Mouse (Mus musculus): ENCODE measurements at regions not wholly inside any gene's neighbourhood (a gene's known extent, or its start where the extent isn't known, plus 50 kb on each side); places are given as distances from the start of the nearest gene placed in this dataset.
A peak's percentile ranks its signal among the peaks of the same experiment; 100 is the strongest.

GRCm38 (mm10) chr4:142351831-142352230, 112.6 kb upstream of the Kazn start:
- DNase-seq = no peak

DNA sequence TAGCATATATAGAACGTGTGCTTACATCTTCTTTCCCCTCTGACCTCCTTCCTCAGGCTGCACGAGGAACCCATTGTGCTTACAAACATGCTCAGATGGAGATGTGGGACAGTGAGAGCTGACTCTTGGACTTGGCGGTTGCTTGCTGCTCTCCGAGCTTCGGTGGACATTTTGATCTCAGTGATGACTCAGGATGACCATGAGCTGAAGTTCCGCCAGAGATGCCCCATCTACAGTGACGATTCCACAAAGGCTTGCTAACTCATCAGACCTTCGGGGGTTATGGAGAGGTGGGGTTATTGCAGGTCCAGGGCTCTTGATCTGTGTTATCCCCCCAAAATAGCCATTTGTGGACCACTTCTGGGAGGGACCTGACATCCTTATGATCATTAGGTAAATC, 111.8 kb upstream of the Kazn start:
- DNase-seq = no peak

DNA sequence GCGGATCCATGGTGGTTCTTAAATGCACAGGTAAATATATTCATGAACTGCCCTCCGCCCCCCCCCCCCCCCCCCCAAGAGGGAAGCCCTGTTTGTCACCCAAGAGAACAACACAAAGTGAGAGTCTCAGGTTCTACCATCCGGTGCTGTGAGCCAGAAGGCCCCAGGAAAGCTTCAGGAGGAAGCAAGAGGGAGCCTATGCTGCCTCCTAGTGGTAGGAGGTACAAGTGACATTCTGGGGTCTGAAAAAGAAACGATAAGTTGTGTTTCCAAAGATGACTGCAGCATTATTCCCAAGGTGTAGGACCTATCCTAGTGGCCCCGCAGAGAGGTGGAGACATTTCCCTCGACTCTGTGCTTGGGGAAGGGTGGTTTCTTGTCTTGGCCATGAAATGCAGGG, 109.7 kb upstream of the Kazn start:
- DNase-seq = no peak

DNA sequence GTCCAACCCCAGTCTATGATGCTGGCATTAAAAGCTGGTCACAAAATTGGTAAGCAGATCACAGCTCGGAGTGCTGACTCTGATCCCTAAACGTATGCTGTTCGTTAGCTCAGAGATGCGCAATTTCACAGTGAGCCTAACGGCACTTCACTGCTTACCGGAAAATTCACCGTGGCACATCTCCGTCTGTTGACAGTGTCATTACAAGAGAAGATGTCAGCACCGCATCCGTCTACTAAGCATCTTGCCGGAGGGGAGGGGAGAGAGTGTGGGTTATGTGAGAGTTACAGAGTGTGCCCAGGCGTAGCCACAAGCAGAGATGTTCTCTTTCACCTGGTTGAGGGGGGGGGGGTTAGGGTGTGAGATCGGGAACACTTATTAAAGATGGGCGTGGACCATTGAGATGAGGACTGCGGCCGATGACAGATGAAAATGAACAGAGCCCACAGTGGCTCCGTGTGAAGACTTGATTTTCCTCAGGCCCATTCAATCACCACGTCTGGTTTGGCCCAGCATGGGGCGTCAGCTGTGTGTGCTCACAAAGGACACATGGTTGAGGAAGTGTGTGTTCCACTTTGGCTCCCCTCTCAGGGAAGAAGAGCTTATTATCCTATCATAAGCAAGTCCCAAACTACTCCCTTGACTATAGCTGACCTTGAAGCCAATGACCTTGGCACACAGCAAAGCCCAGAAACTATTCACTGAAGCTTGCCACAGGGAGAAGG, 103.4 kb upstream of the Kazn start:
- no peak for DNase-seq

- no peak for DNase-seq
Observed at GRCm38 (mm10) chr4:142341305-142341704, 102.1 kb upstream of the Kazn start.

GRCm38 (mm10) chr4:142340057-142340456, 100.9 kb upstream of the Kazn start:
- DNase-seq = no peak

DNA sequence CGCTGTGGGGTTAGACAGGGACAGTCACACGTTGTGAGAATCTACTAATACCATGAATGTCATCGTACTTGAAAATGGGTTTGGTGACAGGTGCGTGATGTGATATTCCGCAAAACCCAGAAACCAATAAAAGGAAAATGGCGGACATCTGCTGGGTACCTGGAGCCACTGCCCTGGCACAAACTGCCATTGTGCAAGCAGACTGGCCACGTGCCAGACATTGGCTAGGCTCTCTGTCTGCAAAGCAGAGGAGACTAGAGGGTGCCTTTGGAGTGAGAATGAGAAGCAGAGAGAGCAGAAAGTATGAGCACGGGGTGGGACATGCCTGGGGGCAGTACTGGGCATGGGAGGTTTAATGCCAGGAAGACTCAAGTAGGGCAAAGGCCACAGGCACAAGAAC, 98.5 kb upstream of the Kazn start:
- DNase-seq = peak; percentile 60

DNA sequence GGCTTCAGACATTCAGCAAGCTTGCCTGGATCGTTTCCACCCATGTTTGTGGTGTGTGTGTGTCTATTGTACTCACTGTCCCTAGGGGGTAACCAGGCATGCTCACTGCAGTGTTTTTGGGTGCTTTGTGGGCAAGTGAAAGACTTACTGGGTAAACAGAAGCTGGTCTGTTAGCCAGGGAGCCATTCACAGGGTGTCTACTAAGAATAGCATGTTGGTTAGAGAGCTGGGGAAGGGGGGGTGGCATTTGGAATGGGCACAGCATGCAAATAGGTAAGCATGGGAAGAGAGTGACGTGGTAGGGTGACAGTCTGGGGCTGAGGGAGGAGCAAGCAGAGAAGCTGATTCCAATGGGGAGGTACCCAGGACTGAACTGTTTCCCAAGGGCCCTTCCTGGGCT, 97.7 kb upstream of the Kazn start:
- DNase-seq = no peak

GRCm38 (mm10) chr4:142334084-142334483, 94.9 kb upstream of the Kazn start:
- no peak for DNase-seq

DNA sequence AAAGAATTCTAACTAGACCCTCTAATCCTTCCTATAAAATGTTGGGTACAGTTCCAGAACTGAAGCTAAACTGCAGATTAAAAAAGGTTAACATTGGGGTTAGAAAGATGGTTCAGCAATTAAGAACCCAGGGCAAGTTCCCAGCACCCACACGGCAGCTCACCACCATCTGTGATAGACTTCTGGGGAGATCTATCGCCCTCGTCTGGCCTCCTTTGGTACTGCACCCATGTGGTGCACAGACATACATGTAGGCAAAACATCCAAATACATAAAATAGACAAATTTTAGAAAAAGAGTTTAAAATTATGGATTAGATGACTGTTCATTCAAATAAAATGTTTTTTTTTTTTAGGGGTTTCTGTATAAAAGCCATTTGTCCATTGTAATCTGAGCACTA, 91.4 kb upstream of the Kazn start:
- DNase-seq = no peak

GRCm38 (mm10) chr4:142329600-142329999, 90.4 kb upstream of the Kazn start:
- DNase-seq = no peak

- DNase-seq = no peak
Observed at GRCm38 (mm10) chr4:142326511-142326910, 87.3 kb upstream of the Kazn start.

GRCm38 (mm10) chr4:142321209-142321863, 82.1 kb upstream of the Kazn start:
- DNase-seq = no peak

- no peak for DNase-seq
Observed at GRCm38 (mm10) chr4:142310282-142310681, 71.1 kb upstream of the Kazn start.

- no peak for DNase-seq
Observed at GRCm38 (mm10) chr4:142308271-142308670, 69.1 kb upstream of the Kazn start.

DNA sequence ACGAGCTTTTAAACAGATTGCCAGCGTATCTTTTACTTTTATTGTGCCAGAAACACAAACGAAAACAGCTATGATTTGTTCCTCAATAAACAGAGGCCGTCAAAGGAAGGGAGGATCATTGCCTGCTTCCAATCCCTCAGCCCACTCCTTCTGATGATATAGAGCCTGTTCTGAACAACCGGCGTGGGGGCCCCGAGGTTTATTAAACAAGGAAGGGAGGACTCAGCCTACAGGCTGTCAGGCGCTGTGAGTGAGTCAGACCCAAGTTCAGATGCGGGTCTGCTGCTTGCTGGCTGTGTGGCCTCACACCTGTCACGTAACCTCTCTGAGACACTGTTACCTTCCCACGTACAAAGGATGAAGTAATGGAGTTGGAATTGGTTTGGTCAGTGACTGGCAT, 68.1 kb upstream of the Kazn start:
- DNase-seq = no peak

DNA sequence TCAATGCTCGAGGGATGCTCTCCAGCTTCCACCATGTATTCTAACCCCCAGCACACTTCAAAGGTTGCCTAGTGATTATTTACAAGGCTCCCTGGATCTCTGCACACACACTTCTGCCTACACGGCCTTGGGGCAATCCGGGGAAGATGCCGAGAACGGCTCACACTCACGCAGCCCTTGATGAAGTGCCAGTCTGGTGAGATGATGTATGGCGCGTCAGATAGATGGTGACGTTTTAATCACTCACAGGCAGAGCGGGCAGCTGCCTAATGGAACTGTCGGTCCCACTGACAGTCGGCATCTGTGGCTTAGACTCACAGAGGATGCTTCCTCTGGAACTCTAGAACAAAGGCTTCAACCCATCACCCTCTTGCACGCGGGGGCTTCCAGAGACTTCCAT, 66.9 kb upstream of the Kazn start:
- no peak for DNase-seq

DNA sequence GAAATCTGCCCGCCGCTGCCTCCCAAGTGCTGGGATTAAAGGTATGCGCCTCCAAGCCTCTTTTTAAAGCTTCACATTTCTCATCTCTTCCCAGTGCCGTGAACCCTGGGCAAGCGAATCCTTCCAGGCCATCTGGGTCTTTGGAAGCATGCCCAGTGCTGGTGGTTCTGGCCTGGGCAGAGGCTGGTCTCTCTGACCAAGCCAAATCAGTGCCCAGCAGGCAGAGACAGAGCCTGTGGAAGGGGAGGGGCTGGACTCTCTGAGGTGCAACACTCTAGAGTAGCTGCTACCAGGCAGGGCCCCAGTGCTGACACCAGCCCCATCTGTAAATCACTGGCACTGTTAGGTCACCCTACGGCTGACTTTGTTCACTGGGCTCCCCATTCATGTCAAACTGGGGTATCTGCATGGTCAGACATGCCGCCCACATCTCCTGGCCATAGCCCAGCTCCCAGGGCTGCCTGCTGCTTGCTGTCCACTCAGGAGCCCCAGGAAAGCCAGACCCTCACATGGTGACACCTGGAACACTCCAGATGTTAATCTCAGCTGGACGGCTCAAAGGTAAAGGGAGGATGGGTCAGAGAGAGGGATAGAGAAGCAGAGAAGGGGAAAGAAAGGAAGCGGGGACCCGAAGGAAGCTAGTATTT, 64.3 kb upstream of the Kazn start:
- DNase-seq = peak; percentile 33

- no peak for DNase-seq
Observed at GRCm38 (mm10) chr4:142302724-142303120, 63.5 kb upstream of the Kazn start.

DNA sequence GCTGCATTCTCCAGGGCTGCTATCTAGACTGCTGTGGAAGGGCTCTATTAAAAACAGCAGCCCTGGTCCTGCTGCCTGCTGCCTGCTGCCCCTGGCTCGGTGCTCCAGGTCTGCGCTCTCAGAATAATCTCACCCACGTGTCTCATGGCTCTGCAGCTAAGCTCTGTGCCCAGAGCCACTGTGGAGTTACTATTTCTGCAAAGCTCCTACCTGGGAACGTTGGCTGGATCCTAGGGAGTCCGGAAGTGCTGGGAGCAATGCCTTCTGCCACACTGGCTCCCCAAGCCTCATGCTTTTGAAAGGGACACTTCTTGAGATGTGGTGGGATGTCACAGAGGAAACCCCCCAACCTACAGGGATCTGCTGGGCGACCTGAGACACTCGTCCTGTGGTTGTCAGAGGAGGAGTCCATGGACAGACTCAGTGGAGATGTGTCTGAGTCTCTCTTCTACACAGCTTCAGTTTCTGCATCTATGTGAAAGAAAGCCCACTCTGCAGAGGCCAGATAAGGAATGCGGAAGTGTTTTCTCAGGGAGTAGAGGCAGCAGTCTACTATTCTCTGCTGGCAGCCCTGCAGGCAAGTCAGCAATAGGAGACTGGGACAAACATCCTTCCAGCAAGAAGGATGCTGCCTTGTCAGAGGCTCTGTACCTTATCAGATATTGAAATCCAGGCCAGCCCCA, 63.0 kb upstream of the Kazn start:
- no peak for DNase-seq

DNA sequence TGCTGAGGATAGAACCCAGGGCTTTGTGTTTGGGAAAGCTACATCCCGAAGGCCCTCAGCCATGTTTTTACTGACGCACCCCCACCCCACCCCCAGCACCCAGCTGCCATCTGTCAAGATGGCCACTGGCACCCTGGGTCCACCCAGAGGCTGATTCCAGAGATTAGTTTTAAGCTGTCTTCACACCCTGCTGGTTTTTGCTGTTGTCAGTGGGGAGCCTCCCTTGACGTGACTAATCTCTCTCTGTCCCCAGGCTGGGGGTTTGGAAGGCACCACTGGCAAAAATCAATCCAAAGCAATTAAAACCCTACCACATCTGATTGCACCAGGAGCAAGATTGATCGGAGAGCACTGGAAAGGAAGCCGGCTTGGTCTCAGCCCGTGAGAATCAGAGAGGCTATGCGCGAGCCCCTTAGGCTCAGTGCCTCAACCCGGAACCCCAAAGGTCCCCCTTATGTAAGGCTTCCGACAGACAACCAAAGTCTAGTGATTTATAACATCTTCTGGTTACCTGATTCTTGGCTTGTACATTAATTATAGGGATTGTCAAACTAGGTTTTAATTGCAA, 59.7 kb upstream of the Kazn start:
- no peak for DNase-seq

DNA sequence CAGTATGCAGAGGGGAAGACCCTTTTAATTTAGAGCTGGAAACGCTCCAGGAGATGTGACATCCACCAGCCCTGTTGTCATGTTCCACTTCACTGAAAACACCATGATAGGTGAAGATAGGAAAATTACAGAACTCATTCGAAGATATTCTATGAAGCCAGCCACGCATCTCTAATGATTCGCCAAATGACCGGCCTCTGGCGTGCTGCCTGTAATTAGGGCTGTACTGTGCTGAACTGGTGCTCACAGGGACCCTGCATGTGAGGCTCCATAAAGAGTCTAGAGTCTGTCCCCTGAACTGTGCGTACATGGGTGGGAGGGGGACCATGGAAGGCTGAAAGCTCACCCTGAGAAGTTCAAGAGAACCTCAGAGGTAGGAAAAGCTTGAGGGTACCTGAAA, 53.6 kb upstream of the Kazn start:
- DNase-seq = no peak

- no peak for DNase-seq
Observed at GRCm38 (mm10) chr4:142292334-142292733, 53.1 kb upstream of the Kazn start.
